Mouse (Mus musculus) urinary bladder, adult 2 months (tissue): ENCODE measurements around the gene Mob3a. TPM values are rescaled to one million over a fixed set of nuclear protein-coding genes. Genes with fewer than 3 reads are reported as not detected.

Experiments
- DNase-seq: peaks from one replicate; pipeline ENCODE4 v3.0.0; 2022; ENCODE audit warnings: low spot score
- polyA plus RNA-seq: library from polyadenylated mRNA; depleted of rRNA; stranded (reverse); fragments of >200 nt; gene quantifications from 2 replicates; pipeline ENCODE4 v1.2.3, GENCODE M21; 2012; rRNA removed

The Mob3a gene
- 24.5 and 29.1 TPM in 2 replicates for polyA plus RNA-seq

GRCm38 (mm10) chr10:80701721-80702535 is at the start of gene Mob3a, which contains the start of gene Izumo4:
TSS of gene Mob3a (minus strand) at chr10:80701977.
TSS of gene Izumo4 (plus strand) at chr10:80702184.
- peak; percentile 97 for DNase-seq

- DNase-seq = no peak
These were observed 49.5 kb upstream of the Mob3a start for GRCm38 (mm10) chr10:80751188-80751832.

GRCm38 (mm10) chr10:80748609-80749008 is 46.8 kb upstream of the Mob3a start:
- no peak for DNase-seq

- DNase-seq = peak; percentile 64
These were observed 45.6 kb upstream of the Mob3a start for GRCm38 (mm10) chr10:80747410-80747809.

- DNase-seq = no peak
These were observed 42.5 kb upstream of the Mob3a start for GRCm38 (mm10) chr10:80744262-80744661.

GRCm38 (mm10) chr10:80742180-80742978 is 40.6 kb upstream of the Mob3a start, which contains the start of gene Ap3d1:
TSS of gene Ap3d1 (minus strand) at chr10:80742264.
- DNase-seq = peak; percentile 72

GRCm38 (mm10) chr10:80741634-80742179 is 39.9 kb upstream of the Mob3a start:
- DNase-seq = no peak

GRCm38 (mm10) chr10:80741146-80741545 is 39.4 kb upstream of the Mob3a start:
- DNase-seq = no peak

GRCm38 (mm10) chr10:80738657-80739056 is 36.9 kb upstream of the Mob3a start:
- DNase-seq = no peak

GRCm38 (mm10) chr10:80736731-80737130 is 35.0 kb upstream of the Mob3a start:
- DNase-seq = no peak

GRCm38 (mm10) chr10:80732611-80733101 is 30.9 kb upstream of the Mob3a start:
- DNase-seq = no peak

- no peak for DNase-seq
These were observed 25.8 kb upstream of the Mob3a start for GRCm38 (mm10) chr10:80727369-80728127.

GRCm38 (mm10) chr10:80717281-80717680 is 15.5 kb upstream of the Mob3a start:
- DNase-seq = no peak

GRCm38 (mm10) chr10:80710834-80711233 is 9.1 kb upstream of the Mob3a start:
- DNase-seq = no peak

GRCm38 (mm10) chr10:80705479-80705878 is 3.7 kb upstream of the Mob3a start:
- no peak for DNase-seq

- DNase-seq = no peak
These were observed 3.3 kb upstream of the Mob3a start for GRCm38 (mm10) chr10:80705033-80705432.

- no peak for DNase-seq
These were observed 2.6 kb upstream of the Mob3a start for GRCm38 (mm10) chr10:80704418-80704817.

GRCm38 (mm10) chr10:80703643-80704042 is 1.9 kb upstream of the Mob3a start:
- DNase-seq = no peak

- peak; percentile 91 for DNase-seq
These were observed 986 bp upstream of the Mob3a start for GRCm38 (mm10) chr10:80702536-80703390.

GRCm38 (mm10) chr10:80700732-80701131 is 1.0 kb downstream of the Mob3a start:
- DNase-seq = no peak
